Mouse (Mus musculus): ENCODE measurements around the gene Gm17455. TPM values are rescaled to one million over a fixed set of nuclear protein-coding genes. Genes with fewer than 3 reads are reported as not detected.

Gene Gm17455
- polyA plus RNA-seq, 1 experiment = 0.30 TPM

GRCm38 (mm10) chr10:60371596-60372386, 27.7 kb upstream of the Gm17455 start:
- no peak for DNase-seq (ENCODE audit: low read depth, low spot score)
- 73% methylated on average over 5 of the region's 5 CpGs for WGBS

- no peak for DNase-seq (ENCODE audit: low read depth, low spot score)
- WGBS = 43% methylated on average over 6 of the region's 6 CpGs
These were observed 26.0 kb upstream of the Gm17455 start for GRCm38 (mm10) chr10:60373543-60373936.

GRCm38 (mm10) chr10:60373937-60374578, 25.5 kb upstream of the Gm17455 start:
- 46% methylated on average over 8 of the region's 8 CpGs for WGBS
- no peak for DNase-seq (ENCODE audit: low read depth, low spot score)

DNA sequence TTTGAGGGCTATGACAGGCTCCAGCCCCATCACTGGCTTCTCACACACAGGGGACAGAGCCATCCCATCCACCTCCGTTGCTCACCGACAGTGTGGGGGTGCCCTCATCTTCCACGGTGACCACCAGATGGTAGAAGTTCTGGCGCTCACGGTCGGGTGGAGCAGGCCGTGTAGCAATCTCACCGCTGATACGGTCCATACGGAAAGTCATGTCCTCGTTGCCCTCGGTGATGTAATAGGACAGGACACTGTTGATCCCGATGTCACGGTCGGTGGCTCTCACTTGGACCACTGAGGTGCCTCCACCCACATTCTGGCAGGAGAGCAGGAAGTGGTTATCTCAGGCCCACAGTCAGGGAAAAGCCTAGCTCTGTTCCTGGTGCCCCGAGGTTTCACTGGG, 22.8 kb upstream of the Gm17455 start:
- no peak for DNase-seq (ENCODE audit: low read depth, low spot score)
- WGBS = 82% methylated on average over 16 of the region's 16 CpGs

DNA sequence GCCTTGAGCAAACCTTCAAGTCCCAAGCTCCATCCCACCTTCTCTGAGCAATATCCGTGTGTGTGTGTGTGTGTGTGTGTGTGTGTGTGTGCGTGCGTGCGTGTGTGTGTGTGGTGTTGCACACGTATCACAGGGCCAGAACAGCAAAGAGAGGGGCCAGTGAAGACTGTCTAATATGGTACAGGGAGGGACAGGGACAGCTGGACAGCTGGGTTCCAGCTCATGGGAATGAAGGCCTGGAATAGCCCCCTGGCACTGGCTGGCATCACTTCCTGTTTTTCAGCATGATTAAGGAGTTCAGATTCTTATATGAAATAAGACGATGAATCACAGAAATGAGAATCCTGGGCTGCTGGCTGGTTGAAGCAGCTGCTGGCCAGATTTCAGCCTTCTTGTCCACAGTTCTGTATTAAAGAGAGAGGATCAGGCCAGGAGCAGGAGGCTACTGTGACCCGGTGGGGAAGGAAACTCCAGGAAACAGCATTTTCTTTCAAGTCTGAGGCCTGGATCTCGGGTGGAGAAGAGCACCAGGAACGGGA, 20.0 kb upstream of the Gm17455 start:
- 63% methylated on average over 9 of the region's 9 CpGs for WGBS

GRCm38 (mm10) chr10:60380229-60380628, 19.3 kb upstream of the Gm17455 start:
- 58% methylated on average over 3 of the region's 3 CpGs for WGBS
- no peak for DNase-seq (ENCODE audit: low read depth, low spot score)

More for the DNA sequence above, 20.0 kb upstream of the Gm17455 start:
- DNase-seq (ENCODE audit: low read depth, low spot score) = no peak

GRCm38 (mm10) chr10:60381142-60381925, 18.2 kb upstream of the Gm17455 start:
- DNase-seq (ENCODE audit: low read depth, low spot score) = no peak
- WGBS = 59% methylated on average over 10 of the region's 10 CpGs

- WGBS = 73% methylated on average over 2 of the region's 2 CpGs
- no peak for DNase-seq (ENCODE audit: low read depth, low spot score)
These were observed 11.2 kb upstream of the Gm17455 start for GRCm38 (mm10) chr10:60388332-60388731.

GRCm38 (mm10) chr10:60389447-60389865, 10.1 kb upstream of the Gm17455 start:
- no peak for DNase-seq (ENCODE audit: low read depth, low spot score)

DNA sequence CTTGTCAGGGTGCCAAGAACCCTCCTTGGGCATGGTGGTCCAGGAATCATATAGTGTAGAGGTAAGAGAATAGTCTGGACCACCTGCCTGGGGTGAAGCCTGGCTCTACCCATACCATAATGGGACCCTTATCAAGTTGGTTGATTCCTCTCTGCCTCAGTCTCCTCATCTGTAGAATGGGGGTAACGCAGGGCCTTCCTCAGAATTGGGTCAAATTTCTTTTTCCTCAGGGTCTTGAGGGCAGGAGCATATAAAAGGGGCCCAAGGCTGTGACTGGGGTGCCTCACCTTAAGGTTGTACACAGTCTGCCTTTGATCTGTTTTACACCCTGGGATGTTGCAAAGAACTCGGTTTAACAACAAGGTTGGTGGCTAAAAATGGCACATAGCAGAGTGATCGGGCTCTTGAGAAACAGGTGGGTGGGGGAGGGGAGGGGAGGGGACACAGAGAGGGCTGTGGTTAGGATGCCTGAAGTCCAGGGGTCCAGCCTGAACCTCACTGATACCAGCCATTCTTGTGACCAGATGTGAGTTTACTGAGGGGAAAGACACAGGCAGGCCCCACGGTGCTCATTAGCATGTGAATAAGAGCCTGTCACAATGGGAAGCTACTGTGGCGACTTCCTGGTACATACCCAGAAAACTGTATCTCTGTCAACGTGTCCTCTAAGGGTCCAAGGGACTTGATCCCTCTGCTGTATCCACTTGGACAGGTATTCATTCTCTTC, 9.2 kb upstream of the Gm17455 start:
- 53% methylated on average over 6 of the region's 6 CpGs for WGBS

More at GRCm38 (mm10) chr10:60389447-60389865, 10.1 kb upstream of the Gm17455 start:
- 12% methylated on average over 9 of the region's 9 CpGs for WGBS

DNA sequence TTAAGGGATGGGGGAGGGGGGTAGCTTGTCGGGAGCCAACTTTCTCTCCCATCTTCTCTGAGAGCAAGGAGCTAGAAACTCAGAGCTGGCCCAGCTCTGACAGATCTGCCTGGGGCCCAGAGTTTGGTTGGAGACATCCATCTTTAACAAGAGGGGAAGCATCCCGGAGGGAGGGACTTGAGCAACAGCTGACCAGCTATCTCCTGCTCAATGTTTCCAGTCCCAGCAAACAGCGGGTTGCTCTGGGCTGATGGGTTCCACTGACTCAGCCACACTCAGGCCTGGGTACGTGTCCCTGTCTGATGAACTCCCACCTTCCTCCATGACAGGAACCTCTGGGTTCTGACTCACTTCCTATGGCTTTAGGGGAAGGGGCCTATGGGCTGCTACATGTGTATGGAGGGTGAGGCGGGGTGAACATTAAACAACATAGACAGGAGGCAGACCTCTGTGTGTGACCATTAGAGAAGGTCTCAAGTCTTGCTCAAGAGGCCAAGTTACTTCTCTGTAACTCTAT, 8.6 kb upstream of the Gm17455 start:
- 72% methylated on average over 5 of the region's 5 CpGs for WGBS

More for the DNA sequence above, 9.2 kb upstream of the Gm17455 start:
- no peak for DNase-seq (ENCODE audit: low read depth, low spot score)

DNA sequence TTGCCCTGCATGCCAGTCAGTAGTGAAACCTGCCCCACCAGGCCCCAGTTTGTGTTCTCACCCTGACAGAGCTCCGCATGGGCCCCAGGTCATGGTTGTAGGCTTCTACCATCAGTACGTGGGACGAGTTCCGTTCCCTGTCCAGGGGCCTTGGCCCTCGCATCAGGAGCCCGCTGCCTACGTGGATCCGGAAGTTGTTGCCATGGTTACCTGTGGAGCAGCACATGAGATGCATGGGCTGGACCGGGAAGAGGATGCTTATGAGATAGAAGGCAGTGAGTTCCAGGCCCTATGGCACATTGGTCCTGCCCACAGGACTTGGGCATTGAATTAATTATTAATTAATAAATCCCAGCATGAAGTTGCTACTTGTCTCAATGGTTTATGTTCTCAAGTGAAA, 7.9 kb upstream of the Gm17455 start:
- no peak for DNase-seq (ENCODE audit: low read depth, low spot score)
- WGBS = 94% methylated on average over 9 of the region's 9 CpGs

More for the DNA sequence above, 8.6 kb upstream of the Gm17455 start:
- DNase-seq (ENCODE audit: low read depth, low spot score) = no peak

DNA sequence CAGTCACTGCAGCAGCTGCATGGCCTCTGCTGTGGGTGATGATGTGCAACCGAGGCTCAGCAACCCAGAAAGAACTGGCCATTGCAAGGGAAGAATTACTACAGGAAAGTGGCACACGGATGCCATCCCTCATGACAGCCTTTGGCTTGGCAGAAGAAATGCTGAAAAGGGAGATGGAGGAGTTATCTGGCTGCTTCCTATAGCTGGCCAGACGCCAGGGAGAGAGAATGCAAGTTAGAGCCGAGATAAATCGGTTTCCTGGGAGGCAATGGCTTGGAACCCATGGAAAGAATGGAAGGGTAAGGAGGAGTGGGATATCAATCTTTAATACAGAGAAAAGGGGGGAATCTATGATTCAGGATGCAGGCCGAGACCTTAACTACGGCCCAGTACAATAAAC, 4.6 kb upstream of the Gm17455 start:
- WGBS = 75% methylated on average over 7 of the region's 7 CpGs
- DNase-seq (ENCODE audit: low read depth, low spot score) = no peak

DNA sequence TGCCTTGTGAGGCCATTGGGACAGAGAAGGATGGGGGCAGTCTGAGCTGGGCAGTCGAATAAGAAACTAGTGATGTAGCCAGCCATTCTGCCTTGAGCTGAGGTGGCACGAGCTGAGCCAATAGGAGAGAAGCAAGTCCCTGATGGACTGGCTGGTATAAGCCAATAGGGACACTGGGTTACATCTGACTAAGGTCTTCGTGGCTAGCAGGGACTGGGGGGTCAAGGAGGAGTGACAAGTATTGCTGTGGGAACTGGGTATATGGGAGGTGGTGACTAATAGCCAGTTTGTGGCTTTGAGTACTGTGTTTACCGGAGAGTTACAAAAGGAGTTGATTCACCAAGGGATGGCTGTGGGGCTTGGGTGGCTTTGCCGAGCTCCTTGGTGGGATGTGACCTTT, 3.9 kb upstream of the Gm17455 start:
- WGBS = 64% methylated on average over 5 of the region's 5 CpGs
- DNase-seq (ENCODE audit: low read depth, low spot score) = no peak

DNA sequence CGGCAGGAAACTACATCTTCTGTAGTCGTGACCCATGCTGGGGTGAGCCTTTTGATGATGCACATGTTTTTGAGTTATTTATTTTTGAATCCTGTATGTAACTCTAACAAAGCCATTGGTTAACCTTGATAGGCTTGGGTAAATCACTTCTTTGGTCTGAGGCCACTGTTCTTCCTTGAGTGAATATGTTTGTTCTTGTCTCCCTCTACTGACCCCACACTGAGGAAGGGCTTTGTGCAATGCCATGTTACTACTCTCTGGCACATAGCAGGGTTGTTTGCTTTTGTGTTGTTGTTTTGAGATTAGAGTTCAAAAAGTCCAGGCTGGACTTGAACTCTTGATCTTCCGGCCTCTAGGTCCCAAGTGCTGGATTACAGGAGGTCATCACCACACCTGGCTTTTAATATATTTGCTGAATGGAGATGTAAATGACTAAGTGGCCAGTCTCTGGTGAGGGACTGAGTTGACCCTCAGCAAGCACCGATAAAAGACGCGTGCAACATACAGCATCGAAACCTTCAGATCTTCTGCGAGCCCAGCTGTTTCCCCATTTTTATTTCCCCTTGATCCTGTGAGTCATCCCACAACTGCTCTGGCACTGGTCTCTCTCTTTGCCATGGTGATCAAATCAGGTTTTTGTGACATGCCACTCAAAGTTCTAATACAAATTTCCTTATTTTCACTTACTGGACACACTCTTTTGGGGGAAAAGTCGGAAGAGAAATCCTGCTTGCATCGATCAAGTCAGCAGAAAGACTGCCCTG, 1.3 kb upstream of the Gm17455 start:
- WGBS = 75% methylated on average over 10 of the region's 10 CpGs
- DNase-seq (ENCODE audit: low read depth, low spot score) = no peak

DNA sequence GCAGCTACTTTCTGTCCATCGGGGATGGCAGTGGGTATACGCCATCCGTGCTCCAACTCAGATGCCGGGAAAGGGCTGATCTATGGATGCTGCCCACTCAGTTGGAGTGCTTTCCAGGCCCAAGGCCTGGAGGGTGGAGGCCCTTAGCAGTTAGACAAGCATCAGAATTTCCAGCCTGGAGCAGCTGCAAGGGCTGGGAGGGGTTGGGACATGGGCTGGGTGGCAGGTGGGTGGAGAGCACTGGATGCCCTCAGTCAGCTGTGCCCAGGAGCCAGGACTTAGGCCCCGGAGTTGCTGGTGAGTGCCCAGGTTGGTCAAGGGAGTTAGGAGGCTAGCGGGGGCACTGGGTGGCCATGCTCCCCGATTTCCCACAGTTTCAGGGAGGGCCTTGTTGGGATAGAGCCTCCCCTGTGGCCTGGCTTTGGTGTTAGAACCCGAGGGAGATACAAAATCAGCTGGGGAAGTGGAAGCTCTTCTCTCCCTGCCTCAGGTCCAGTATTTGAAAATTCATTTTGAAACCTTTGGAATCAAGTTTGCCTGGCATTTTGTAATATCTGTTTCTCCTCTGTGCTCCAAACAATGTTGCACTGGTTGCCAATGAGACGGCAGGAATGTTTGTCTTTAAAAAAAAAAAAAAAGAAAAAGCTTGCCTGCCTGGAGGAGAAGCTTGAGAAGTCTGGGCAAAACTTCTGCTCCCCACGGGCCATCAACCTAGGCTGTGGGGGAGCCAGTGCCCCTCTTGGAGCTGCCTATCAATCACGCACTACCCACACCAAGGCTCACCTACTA, 1.2 kb downstream of the Gm17455 start:
- DNase-seq (ENCODE audit: low read depth, low spot score) = no peak
- 70% methylated on average over 11 of the region's 11 CpGs for WGBS

- 51% methylated on average over 7 of the region's 7 CpGs for WGBS
- DNase-seq (ENCODE audit: low read depth, low spot score) = no peak
These were observed 6.1 kb downstream of the Gm17455 start for GRCm38 (mm10) chr10:60405460-60406177.
